Mouse (Mus musculus) bone marrow macrophage, adult 2 months (primary cell): ENCODE results near the gene Fkbpl.

ENCODE experiments used
- CTCF ChIP-seq: IDR thresholded peaks from 2 replicates; pipeline ENCODE4 v1.5.1; 2012; ENCODE audit warnings: low read depth, mild to moderate bottlenecking, low read length, moderate library complexity
- POLR2A ChIP-seq: IDR thresholded peaks from 2 replicates; pipeline ENCODE4 v1.6.1; 2012; ENCODE audit warnings: mild to moderate bottlenecking, low read depth, low read length, borderline replicate concordance

- TF ChIP-seq CTCF = no peak
- no peak for TF ChIP-seq POLR2A
Measured at GRCm38 (mm10) chr17:34632261-34632691, 12.3 kb upstream of the Fkbpl start.
